Mouse (Mus musculus): Measurements from ENCODE around the gene Gm20683. TPM values are rescaled to one million over a fixed set of nuclear protein-coding genes. Genes with fewer than 3 reads are reported as not detected.
A peak's percentile ranks its signal among the peaks of the same experiment; 100 is the strongest.

Gene Gm20683
- total and polyA plus RNA-seq, 2 experiments from 2014 or later: 1.5 TPM; not detected in 1

DNA sequence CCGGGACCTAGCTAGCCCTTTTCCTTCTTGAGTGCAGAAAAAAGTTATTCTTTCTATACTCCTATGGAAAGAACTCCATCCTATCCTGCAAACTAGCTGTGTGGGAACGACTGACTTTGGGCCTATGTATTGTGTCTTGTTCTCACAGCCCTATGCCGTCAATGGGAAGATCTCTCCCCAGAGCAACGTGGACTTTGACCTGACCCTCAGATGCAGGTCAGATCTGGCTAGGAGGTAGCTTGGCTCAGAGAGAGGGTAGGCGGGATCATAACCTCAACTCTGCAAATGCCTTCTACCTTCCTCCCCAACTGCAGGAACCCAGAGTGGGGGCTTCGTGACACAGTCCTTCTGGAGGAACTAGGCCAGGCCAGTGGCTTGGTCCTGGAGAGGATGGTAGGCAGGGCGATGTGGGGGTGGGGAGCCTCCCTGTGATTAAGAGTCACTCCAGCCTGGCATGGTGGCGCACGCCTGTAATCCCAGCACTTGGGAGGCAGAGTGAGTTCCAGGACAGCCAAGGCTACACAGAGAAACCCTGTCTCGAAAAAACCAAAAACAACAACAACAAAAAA, 34.9 kb upstream of the Gm20683 start:
- no peak overlapping the region for H3K9ac ChIP-seq (replicated peaks; ENCODE audit: low read depth, low read length)
- H3K4me2 ChIP-seq (ENCODE audit: low read depth, low read length): peak overlapping the region; percentile 90
- 66% methylated on average over 10 of the region's 10 CpGs for WGBS
- no peak overlapping the region for H3K27ac ChIP-seq (ENCODE audit: low read depth)
- DNase-seq (ENCODE audit: low spot score) (no peak), ATAC-seq (ENCODE audit: insufficient read depth, low read depth) (no peak)
- no peaks in the 10 kb centered on the region for H3K27me3 ChIP-seq (ENCODE audit: control insufficient read depth, insufficient read depth, low read length)
- no peak for TF ChIP-seq EP300 (IDR thresholded peaks at IDR 0.05; ENCODE audit: low read depth)
- TF ChIP-seq CTCF (IDR thresholded peaks at IDR 0.05; ENCODE audit: low read depth): no peak
- peak overlapping the region; percentile 80; the same call in 1 of the 2 replicates for H3K4me3 ChIP-seq (ENCODE audit: low read depth, low read length)
- peaks cover 18% of the 10 kb centered on the region; the same call in 1 of the 2 replicates for H3K4me1 ChIP-seq (ENCODE audit: control insufficient read depth, insufficient read depth)
- 0 out of 2 replicates have a peak, but pooled peaks cover under 1% of the 10 kb centered on the region for H3K36me3 ChIP-seq (replicated peaks; ENCODE audit: control insufficient read depth, insufficient read depth, low read length)
- H3K9me3 ChIP-seq (replicated peaks; ENCODE audit: control insufficient read depth, low read length): no peaks in the 10 kb centered on the region

DNA sequence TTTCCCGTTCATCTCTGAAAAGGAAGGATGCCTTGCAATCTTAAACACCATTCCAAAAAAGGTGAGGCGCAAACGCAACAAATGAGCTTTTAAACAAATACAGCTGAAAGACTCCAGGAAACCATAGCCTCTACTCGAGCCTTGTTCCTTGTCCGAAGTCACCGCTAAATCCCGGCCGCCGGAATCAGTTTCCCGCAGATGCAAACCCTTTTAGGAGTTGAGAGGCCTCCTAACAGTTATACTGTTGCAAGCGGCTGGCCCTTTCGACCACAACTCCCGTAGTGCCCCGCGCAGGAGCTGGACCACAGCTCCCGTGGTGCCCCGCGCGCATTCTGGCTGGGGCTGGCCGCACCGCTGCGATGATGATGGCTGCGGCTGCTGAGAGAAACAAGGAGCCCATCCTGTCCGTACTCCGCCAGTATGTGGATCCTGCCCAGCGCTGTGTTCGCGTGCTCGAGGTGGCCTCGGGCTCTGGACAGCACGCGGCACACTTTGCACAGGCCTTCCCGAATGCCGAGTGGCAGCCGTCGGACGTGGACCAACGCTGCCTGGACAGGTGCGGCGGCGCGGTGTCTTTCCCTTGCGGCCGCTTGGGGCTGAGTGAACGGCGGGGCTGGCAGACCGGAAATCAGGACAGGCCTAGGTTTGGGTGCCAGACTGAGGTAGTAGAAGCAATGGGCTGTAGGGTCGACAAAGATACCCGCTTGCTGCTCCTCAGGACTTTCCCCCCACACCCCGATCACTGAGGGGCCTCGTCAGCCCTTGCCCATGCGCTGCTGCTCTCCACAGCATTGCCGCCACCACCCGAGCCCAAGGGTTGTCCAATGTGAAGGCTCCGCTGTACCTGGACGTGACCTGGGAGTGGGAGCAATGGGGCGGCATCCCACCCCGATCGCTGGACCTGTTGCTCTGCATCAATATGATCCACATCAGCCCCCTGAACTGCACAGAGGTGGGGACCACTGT, 33.9 kb upstream of the Gm20683 start:
- ATAC-seq (ENCODE audit: insufficient read depth, low read depth) (peak; percentile 93), DNase-seq (ENCODE audit: low spot score) (peak; percentile 87)
- no peaks in the 10 kb centered on the region for H3K9me3 ChIP-seq (replicated peaks; ENCODE audit: control insufficient read depth, low read length)
- peak overlapping the region; percentile 90 for H3K4me2 ChIP-seq (ENCODE audit: low read depth, low read length)
- peak overlapping the region; percentile 80 for H3K4me3 ChIP-seq (ENCODE audit: low read depth, low read length)
- WGBS: under 1% methylated on average over 59 of the region's 59 CpGs
- no peaks in the 10 kb centered on the region for H3K36me3 ChIP-seq (replicated peaks; ENCODE audit: control insufficient read depth, insufficient read depth, low read length)
- peaks cover 18% of the 10 kb centered on the region; the same call in 1 of the 2 replicates for H3K4me1 ChIP-seq (ENCODE audit: control insufficient read depth, insufficient read depth)
- H3K9ac ChIP-seq (replicated peaks; ENCODE audit: low read depth, low read length): peak overlapping the region; percentile 66
- TF ChIP-seq EP300 (IDR thresholded peaks at IDR 0.05; ENCODE audit: low read depth) (no peak; the same call in 1 of the 2 replicates), CTCF (IDR thresholded peaks at IDR 0.05; ENCODE audit: low read depth) (no peak)
- peak overlapping the region; percentile 94 for H3K27ac ChIP-seq (ENCODE audit: low read depth)
- H3K27me3 ChIP-seq (ENCODE audit: control insufficient read depth, insufficient read depth, low read length): no peaks in the 10 kb centered on the region

DNA sequence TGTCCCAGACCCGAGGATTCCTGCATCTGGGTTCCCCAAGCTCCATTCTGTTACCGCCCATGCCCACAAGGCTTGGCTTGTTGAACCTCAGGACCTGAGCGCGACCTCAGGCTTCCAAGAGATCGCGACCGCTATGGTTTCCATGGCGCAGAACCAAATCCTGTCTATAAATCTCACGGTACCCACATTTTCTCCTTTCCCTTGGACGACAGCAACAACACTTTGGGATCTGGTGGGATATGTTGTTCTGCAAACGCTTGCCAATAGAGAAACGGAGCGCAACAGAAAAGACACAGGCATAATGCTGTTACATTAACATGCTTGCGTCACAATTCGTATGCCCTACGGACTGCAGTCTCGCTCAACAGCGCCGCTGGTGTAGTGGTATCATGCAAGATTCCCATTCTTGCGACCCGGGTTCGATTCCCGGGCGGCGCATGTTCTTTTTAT, 33.2 kb upstream of the Gm20683 start, which contains the start of gene Mettl26:
Gene Mettl26 (plus strand): TSS at position 354 of the 450 bp plus-strand sequence.
- peak; percentile 2; the same call in 1 of the 2 replicates for TF ChIP-seq CTCF (IDR thresholded peaks at IDR 0.05; ENCODE audit: low read depth)
- no peak for TF ChIP-seq EP300 (IDR thresholded peaks at IDR 0.05; ENCODE audit: low read depth)
- Histone ChIP-seq H3K27ac (ENCODE audit: low read depth) (peak within 1 kb of the TSS; percentile 94), H3K4me1 (ENCODE audit: control insufficient read depth, insufficient read depth) (peaks cover 18% of the 10 kb centered on the region; the same call in 1 of the 2 replicates), H3K9ac (replicated peaks; ENCODE audit: low read depth, low read length) (peak within 1 kb of the TSS; percentile 66), H3K4me2 (ENCODE audit: low read depth, low read length) (peak within 1 kb of the TSS; percentile 90), H3K36me3 (replicated peaks; ENCODE audit: control insufficient read depth, insufficient read depth, low read length) (no peaks in the 10 kb centered on the region), H3K9me3 (replicated peaks; ENCODE audit: control insufficient read depth, low read length) (no peaks in the 10 kb centered on the region), H3K4me3 (ENCODE audit: low read depth, low read length) (peak within 1 kb of the TSS; percentile 80), H3K27me3 (ENCODE audit: control insufficient read depth, insufficient read depth, low read length) (no peaks in the 10 kb centered on the region)
- DNase-seq (ENCODE audit: low spot score) (peak; percentile 48), ATAC-seq (ENCODE audit: insufficient read depth, low read depth) (peak; percentile 76)
- WGBS: under 1% methylated on average over 25 of the region's 25 CpGs

DNA sequence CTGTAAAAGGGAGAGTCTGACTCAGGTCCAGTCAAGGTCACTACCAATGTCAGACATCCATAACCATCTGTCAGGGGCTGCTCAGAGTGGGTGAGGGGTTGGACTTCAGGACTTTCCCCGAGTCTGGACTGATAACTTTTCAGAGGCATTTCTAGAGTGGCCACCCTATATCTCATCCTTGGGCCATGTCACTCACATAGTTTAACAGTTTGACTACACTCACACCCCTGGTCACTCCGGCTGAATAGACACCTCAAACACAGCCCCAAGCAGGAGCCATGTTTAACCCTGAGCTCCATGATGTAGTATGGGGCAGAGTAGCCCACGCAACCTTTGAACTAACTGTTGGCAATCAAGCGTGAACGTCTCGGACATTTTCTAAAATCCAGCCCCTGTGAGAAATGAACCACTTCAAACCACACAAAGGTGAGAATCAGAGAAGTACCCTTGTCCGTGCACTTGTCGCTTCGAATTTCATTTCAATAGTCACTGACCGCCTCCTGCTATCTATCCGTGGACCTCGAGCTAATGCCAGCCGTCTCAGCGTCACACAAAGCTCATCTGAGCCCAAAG, 32.7 kb upstream of the Gm20683 start:
- Histone ChIP-seq H3K4me1 (ENCODE audit: control insufficient read depth, insufficient read depth) (peaks cover 18% of the 10 kb centered on the region; the same call in 1 of the 2 replicates), H3K36me3 (replicated peaks; ENCODE audit: control insufficient read depth, insufficient read depth, low read length) (no peaks in the 10 kb centered on the region), H3K9me3 (replicated peaks; ENCODE audit: control insufficient read depth, low read length) (no peaks in the 10 kb centered on the region), H3K27ac (ENCODE audit: low read depth) (peak overlapping the region; percentile 94), H3K27me3 (ENCODE audit: control insufficient read depth, insufficient read depth, low read length) (no peaks in the 10 kb centered on the region), H3K4me3 (ENCODE audit: low read depth, low read length) (peak overlapping the region; percentile 80), H3K4me2 (ENCODE audit: low read depth, low read length) (peak overlapping the region; percentile 90), H3K9ac (replicated peaks; ENCODE audit: low read depth, low read length) (peak overlapping the region; percentile 66)
- TF ChIP-seq EP300 (IDR thresholded peaks at IDR 0.05; ENCODE audit: low read depth) (no peak), CTCF (IDR thresholded peaks at IDR 0.05; ENCODE audit: low read depth) (no peak)
- WGBS: 10% methylated on average over 14 of the region's 14 CpGs
- DNase-seq (ENCODE audit: low spot score) (no peak), ATAC-seq (ENCODE audit: insufficient read depth, low read depth) (no peak; the same call in 1 of the 2 replicates)

Data from heart, postnatal 0 days (tissue).